Mouse (Mus musculus) thymus, postnatal 36 days (tissue): ENCODE measurements at regions not wholly inside any gene's neighbourhood (a gene's known extent, or its start where the extent isn't known, plus 50 kb on each side); places are given as distances from the start of the nearest gene placed in this dataset.

ENCODE experiments used
- DNase-seq, 2 experiments: peaks; one replicate each; pipeline ENCODE4 v3.0.0; 2022; ENCODE audit warnings: mixed read lengths in 2 of 2

GRCm38 (mm10) chr12:106191771-106192170 is 181.7 kb downstream of the Vrk1 start:
- DNase-seq = no peak

- no peak for DNase-seq
Observed at GRCm38 (mm10) chr12:106199302-106199701, 189.3 kb downstream of the Vrk1 start.

- no peak for DNase-seq
Observed at GRCm38 (mm10) chr12:106203526-106203925, 193.5 kb downstream of the Vrk1 start.

- DNase-seq = no peak
Observed at GRCm38 (mm10) chr12:106210959-106211358, 200.9 kb downstream of the Vrk1 start.

GRCm38 (mm10) chr12:106211488-106211887 is 201.5 kb downstream of the Vrk1 start:
- no peak for DNase-seq

- no peak for DNase-seq
Observed at GRCm38 (mm10) chr12:106212397-106212796, 202.4 kb downstream of the Vrk1 start.

- no peak for DNase-seq
Observed at GRCm38 (mm10) chr12:106220071-106220470, 210.0 kb downstream of the Vrk1 start.

GRCm38 (mm10) chr12:106226276-106226675 is 216.2 kb downstream of the Vrk1 start:
- no peak for DNase-seq

GRCm38 (mm10) chr12:106226776-106227562 is 216.9 kb downstream of the Vrk1 start:
- no peak for DNase-seq

- DNase-seq = no peak
Observed at GRCm38 (mm10) chr12:106227563-106227840, 217.5 kb downstream of the Vrk1 start.

GRCm38 (mm10) chr12:106245178-106245840 is 235.3 kb downstream of the Vrk1 start:
- no peak for DNase-seq

GRCm38 (mm10) chr12:106273591-106273990 is 263.6 kb downstream of the Vrk1 start:
- DNase-seq = no peak

- DNase-seq = no peak
Observed at GRCm38 (mm10) chr12:106277886-106278285, 267.9 kb downstream of the Vrk1 start.

- DNase-seq = no peak
Observed at GRCm38 (mm10) chr12:106282491-106283106, 272.6 kb downstream of the Vrk1 start.

- no peak for DNase-seq
Observed at GRCm38 (mm10) chr12:106284814-106285213, 274.8 kb downstream of the Vrk1 start.

GRCm38 (mm10) chr12:106288791-106289515 is 278.9 kb downstream of the Vrk1 start:
- peak in 1 of 2 experiments; percentile 14 for DNase-seq

GRCm38 (mm10) chr12:106291476-106292046 is 281.5 kb downstream of the Vrk1 start:
- no peak for DNase-seq

- peak; percentile 55 to 57 for DNase-seq
Observed at GRCm38 (mm10) chr12:106293117-106293516, 283.1 kb downstream of the Vrk1 start.

GRCm38 (mm10) chr12:106295596-106295995 is 285.6 kb downstream of the Vrk1 start:
- DNase-seq = no peak

GRCm38 (mm10) chr12:106302617-106303016 is 292.6 kb downstream of the Vrk1 start:
- DNase-seq = no peak

GRCm38 (mm10) chr12:106308291-106308955 is 298.4 kb downstream of the Vrk1 start:
- DNase-seq = no peak

- peak in 1 of 2 experiments; percentile 31 for DNase-seq
Observed at GRCm38 (mm10) chr12:106308956-106309610, 299.1 kb downstream of the Vrk1 start.
